ENCODE assay signal across 13 mouse cellular contexts in genomic region chr6:50507466-50507865, GRCm38 (mm10).
"Had no signal": no experiment of that assay in that cellular context is flagged by ENCODE, and none has a peak within 500 bp of the region (broad histone marks: within the 10 kb centered on the region; RNA-seq: fewer than 3 reads in every experiment).

No protein-coding gene starts in this region.

- H3K27ac ChIP-seq: limb, embryonic 15.5 days; liver, embryonic 13.5 days; lung, embryonic 15.5 days; macrophage; neural tube, embryonic 12.5 days; stomach, embryonic 15.5 days had no signal

- H3K36me3 ChIP-seq: limb, embryonic 15.5 days; liver, embryonic 13.5 days; lung, embryonic 15.5 days; neural tube, embryonic 12.5 days; stomach, embryonic 15.5 days had no signal

- H3K9ac ChIP-seq: limb, embryonic 15.5 days; liver, embryonic 13.5 days; liver, postnatal 0 days; lung, embryonic 15.5 days; neural tube, embryonic 12.5 days; stomach, embryonic 15.5 days had no signal

- ATAC-seq: liver, postnatal 0 days had no signal

- DNase-seq: kidney, adult 18-20 months; kidney, postnatal 10 days; kidney, postnatal 4 days; liver, embryonic 13.5 days; liver, postnatal 0 days; lung, postnatal 14 days; midbrain, embryonic 14.5 days; thymus, postnatal 36 days had no signal

- H3K4me2 ChIP-seq: limb, embryonic 15.5 days; liver, embryonic 13.5 days; lung, embryonic 15.5 days; neural tube, embryonic 12.5 days; stomach, embryonic 15.5 days had no signal

- H3K27me3 ChIP-seq: limb, embryonic 15.5 days; liver, embryonic 13.5 days; lung, embryonic 15.5 days; neural tube, embryonic 12.5 days; stomach, embryonic 15.5 days had no signal

- H3K4me3 ChIP-seq: limb, embryonic 15.5 days; liver, embryonic 13.5 days; lung, embryonic 15.5 days; neural tube, embryonic 12.5 days; stomach, embryonic 15.5 days had no signal

- H3K9me3 ChIP-seq: limb, embryonic 15.5 days; liver, embryonic 13.5 days; lung, embryonic 15.5 days; neural tube, embryonic 12.5 days; stomach, embryonic 15.5 days had no signal

- H3K4me1 ChIP-seq: lung, embryonic 15.5 days; neural tube, embryonic 12.5 days had no signal
